Mouse (Mus musculus): Measurements from ENCODE around the gene Tpbpa. TPM values are rescaled to one million over a fixed set of nuclear protein-coding genes. Genes with fewer than 3 reads are reported as not detected.
"Not testable (repeated sequence)": the region's sequence is repeated elsewhere in the genome, so short reads cannot be mapped to it uniquely, and the experiment has no call there.

Gene Tpbpa
- polyA plus RNA-seq (2015; fragmentation: Nextera tagmentation; extraction: Ambion mirVana) = not detected in 2 replicates

GRCm38 (mm10) chr13:60941884-60942283 lies at the start of gene Tpbpa:
Gene Tpbpa (minus strand): TSS chr13:60941984.
- DNase-seq (ENCODE audit: low spot score) = not testable (repeated sequence)

- not testable (repeated sequence) for DNase-seq (ENCODE audit: low spot score)
Observed at GRCm38 (mm10) chr13:60986915-60987314, 45.1 kb upstream of the Tpbpa start.

GRCm38 (mm10) chr13:60972319-60972718 lies 30.5 kb upstream of the Tpbpa start:
- DNase-seq (ENCODE audit: low spot score) = not testable (repeated sequence)

- DNase-seq (ENCODE audit: low spot score) = not testable (repeated sequence)
Observed at GRCm38 (mm10) chr13:60963985-60964384, 22.2 kb upstream of the Tpbpa start.

- no peak for DNase-seq (ENCODE audit: low spot score)
Observed at GRCm38 (mm10) chr13:60961706-60962105, 19.9 kb upstream of the Tpbpa start.

- DNase-seq (ENCODE audit: low spot score) = peak; percentile 35
Observed at GRCm38 (mm10) chr13:60936500-60936901, 5.3 kb downstream of the Tpbpa start, which contains the start of the genes Gm49391 and Ctla2a. Gene Gm49391 (minus strand): TSS chr13:60936571. Gene Ctla2a (minus strand): TSS chr13:60936625.

- DNase-seq (ENCODE audit: low spot score) = not testable (repeated sequence)
Observed at GRCm38 (mm10) chr13:60935490-60935889, 6.3 kb downstream of the Tpbpa start, which contains the start of gene Gm49393. Gene Gm49393 (minus strand): TSS chr13:60935590.

- not testable (repeated sequence) for DNase-seq (ENCODE audit: low spot score)
Observed at GRCm38 (mm10) chr13:60904780-60905179, 37.0 kb downstream of the Tpbpa start, which contains the start of gene Tpbpb. Gene Tpbpb (minus strand): TSS chr13:60904880.

GRCm38 (mm10) chr13:60897328-60897727 lies 44.5 kb downstream of the Tpbpa start, which contains the start of gene Ctla2b:
Gene Ctla2b (minus strand): TSS chr13:60897447.
- DNase-seq (ENCODE audit: low spot score) = peak; percentile 9

GRCm38 (mm10) chr13:60896794-60897193 lies 45.0 kb downstream of the Tpbpa start, which contains the start of gene Gm49392:
Gene Gm49392 (minus strand): TSS chr13:60896894.
- DNase-seq (ENCODE audit: low spot score) = not testable (repeated sequence)

- no peak for DNase-seq (ENCODE audit: low spot score)
Observed at GRCm38 (mm10) chr13:60895406-60896160, 46.2 kb downstream of the Tpbpa start.

GRCm38 (mm10) chr13:60892301-60892700 lies 49.5 kb downstream of the Tpbpa start:
- no peak for DNase-seq (ENCODE audit: low spot score)

Other genes with a start within 250 kb of the Tpbpa start
- gene BC051665, start 155.6 kb downstream of the Tpbpa start, polyA plus RNA-seq (2015; fragmentation: Nextera tagmentation; extraction: Ambion mirVana) = not detected in 2 replicates
- not detected in 2 replicates for gene Ctsll3, start 139.1 kb downstream of the Tpbpa start, polyA plus RNA-seq (2015; fragmentation: Nextera tagmentation; extraction: Ambion mirVana)
- gene 4930486L24Rik, start 77.5 kb downstream of the Tpbpa start, polyA plus RNA-seq (2015; fragmentation: Nextera tagmentation; extraction: Ambion mirVana) = 6.8 and 7.1 TPM in 2 replicates
- 0.61 TPM in 1 of 2 replicates, not detected in the other for gene Gm49392, start 45.1 kb downstream of the Tpbpa start, polyA plus RNA-seq (2015; fragmentation: Nextera tagmentation; extraction: Ambion mirVana)
- gene Ctla2b, start 44.5 kb downstream of the Tpbpa start, polyA plus RNA-seq (2015; fragmentation: Nextera tagmentation; extraction: Ambion mirVana) = 1.0 and 1.6 TPM in 2 replicates
- gene Tpbpb, start 37.1 kb downstream of the Tpbpa start, polyA plus RNA-seq (2015; fragmentation: Nextera tagmentation; extraction: Ambion mirVana) = not detected in 2 replicates
- gene Gm49393, start 6.4 kb downstream of the Tpbpa start, polyA plus RNA-seq (2015; fragmentation: Nextera tagmentation; extraction: Ambion mirVana) = not detected in 2 replicates
- gene Gm49391, start 5.4 kb downstream of the Tpbpa start, polyA plus RNA-seq (2015; fragmentation: Nextera tagmentation; extraction: Ambion mirVana) = 0.82 and 1.3 TPM in 2 replicates
- gene Ctla2a, start 5.4 kb downstream of the Tpbpa start, polyA plus RNA-seq (2015; fragmentation: Nextera tagmentation; extraction: Ambion mirVana) = 37.3 and 38.9 TPM in 2 replicates
- not detected in 2 replicates for gene Ctsj, start 64.0 kb upstream of the Tpbpa start, polyA plus RNA-seq (2015; fragmentation: Nextera tagmentation; extraction: Ambion mirVana)
- gene Ctsq, start 98.6 kb upstream of the Tpbpa start, polyA plus RNA-seq (2015; fragmentation: Nextera tagmentation; extraction: Ambion mirVana) = not detected in 2 replicates
- gene Ctsr, start 222.3 kb upstream of the Tpbpa start, polyA plus RNA-seq (2015; fragmentation: Nextera tagmentation; extraction: Ambion mirVana) = not detected in 2 replicates